Mouse (Mus musculus) G1E (cell line): ENCODE results near the gene Ak1. TPM values are rescaled to one million over a fixed set of nuclear protein-coding genes. Genes with fewer than 3 reads are reported as not detected.
A peak's percentile ranks its signal among the peaks of the same experiment; 100 is the strongest.

Experiments used
- ATAC-seq: 2 replicates; pipeline ENCODE4 v1.8.0; 2016; ENCODE audit warnings: mild to moderate bottlenecking; ENCODE audit not compliant: insufficient number of reproducible peaks, poor library complexity, low FRiP score, severe bottlenecking; ENCODE audit errors: extremely low read depth
- DNase-seq: peaks from one replicate; pipeline ENCODE4 v3.0.0; 2012; ENCODE audit warnings: low spot score
- H3K27me3 ChIP-seq: 2 replicates; pipeline ENCODE4 v1.6.1; 2012; ENCODE audit warnings: mild to moderate bottlenecking, low read length, inconsistent platforms; ENCODE audit not compliant: insufficient read depth
- H3K36me3 ChIP-seq: replicated peaks from 2 replicates; pipeline ENCODE3; 2012; ENCODE audit warnings: mild to moderate bottlenecking, inconsistent platforms
- H3K4me1 ChIP-seq: 2 replicates; pipeline ENCODE4 v1.6.1; 2012; ENCODE audit warnings: low read depth, low read length, inconsistent platforms, mixed read lengths; ENCODE audit not compliant: insufficient read depth
- H3K4me3 ChIP-seq: 2 replicates; pipeline ENCODE4 v1.5.1; 2012; ENCODE audit warnings: low read depth, mild to moderate bottlenecking, inconsistent platforms, low read length, moderate library complexity, mixed read lengths
- H3K9me3 ChIP-seq: replicated peaks from 2 replicates; pipeline ENCODE4 v1.6.1; 2012; ENCODE audit warnings: inconsistent platforms
- CTCF ChIP-seq: IDR thresholded peaks from 2 replicates; pipeline ENCODE4 v1.5.1; 2012; ENCODE audit warnings: low read depth, low read length, inconsistent platforms, mixed read lengths
- GATA1 ChIP-seq: IDR thresholded peaks from 2 replicates; pipeline ENCODE4 v1.6.1; 2012; ENCODE audit warnings: borderline replicate concordance, low read length, inconsistent platforms, mixed read lengths
- GATA2 ChIP-seq: IDR thresholded peaks from 2 replicates; pipeline ENCODE4 v1.6.1; 2012; ENCODE audit warnings: low read depth, low read length, inconsistent platforms, borderline replicate concordance
- POLR2AphosphoS5 ChIP-seq: IDR thresholded peaks from 2 replicates; pipeline ENCODE4 v1.6.1; 2012; ENCODE audit warnings: low read depth, low read length, inconsistent platforms; ENCODE audit not compliant: insufficient replicate concordance
- TAL1 ChIP-seq: conservative IDR thresholded peaks from 2 replicates; pipeline ENCODE4 v1.6.1; 2012; ENCODE audit warnings: low read depth, low read length, inconsistent platforms, mixed read lengths
- polyA plus RNA-seq: library from polyadenylated mRNA; stranded (reverse); fragments of >175 nt; gene quantifications from 2 replicates; pipeline ENCODE4 v1.2.3, GENCODE M21; 2012
- total RNA-seq, 2 experiments: library from RNA; stranded (forward) in 1 of 2; stranded (reverse) in 1 of 2; fragments of 200-1000 nt in 1 of 2; fragments of >200 nt in 1 of 2; fragmentation: Nextera tagmentation in 1 of 2; gene quantifications; 2 replicates each; pipeline ENCODE4 v1.2.3; 2014 to 2017

The Ak1 gene
- not detected in 2 replicates for total RNA-seq (2014; fragmentation: Nextera tagmentation)
- 0.44 and 0.58 TPM in 2 replicates for total RNA-seq (2017)
- 0.42 and 0.56 TPM in 2 replicates for polyA plus RNA-seq

DNA sequence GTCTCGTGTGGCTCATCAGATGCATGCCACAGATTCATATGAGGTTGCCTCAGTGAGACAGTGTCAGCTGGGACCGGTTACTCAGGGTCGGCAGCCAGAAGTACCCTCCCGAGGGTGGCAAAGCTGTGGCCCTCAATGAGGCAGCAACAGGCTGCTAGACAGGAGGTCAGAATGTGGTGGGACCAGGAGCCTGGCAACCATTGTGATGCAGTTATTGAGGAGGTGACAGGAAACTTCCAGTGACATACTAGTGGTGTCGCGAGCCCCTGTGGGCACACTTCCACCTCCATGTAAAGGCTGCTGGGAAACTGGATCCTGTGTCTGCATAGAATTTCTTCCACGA is at the start of gene Ak1:
Gene Ak1, plus strand, starts transcription at position 242 of the 343 bp plus-strand sequence.
- TF ChIP-seq POLR2AphosphoS5: no peak
- no peak for TF ChIP-seq TAL1
- Histone ChIP-seq H3K9me3 (peaks cover 3% of the 10 kb centered on the region), H3K4me3 (no peak within 1 kb of the TSS), H3K27me3 (peaks cover 17% of the 10 kb centered on the region), H3K4me1 (peaks cover 32% of the 10 kb centered on the region), H3K36me3 (peaks cover 63% of the 10 kb centered on the region)
- ATAC-seq (no peak), DNase-seq (no peak)

- Histone ChIP-seq H3K4me1 (peaks cover 36% of the 10 kb centered on the region), H3K9me3 (no peaks in the 10 kb centered on the region), H3K27me3 (peaks cover 8% of the 10 kb centered on the region; the same call in 1 of the 2 replicates), H3K36me3 (peaks cover 66% of the 10 kb centered on the region), H3K4me3 (peak overlapping the region; percentile 77; the same call in 1 of the 2 replicates)
- ATAC-seq: no peak
- no peak for DNase-seq
- TF ChIP-seq TAL1: no peak
- TF ChIP-seq GATA2: no peak
- TF ChIP-seq GATA1: no peak
- TF ChIP-seq CTCF: no peak
- no peak for TF ChIP-seq POLR2AphosphoS5
Observed at GRCm38 (mm10) chr2:32572196-32572595, 49.4 kb upstream of the Ak1 start.

GRCm38 (mm10) chr2:32574497-32574896 is 47.1 kb upstream of the Ak1 start, which contains the start of gene Pip5kl1:
Pip5kl1 (plus strand) TSS chr2:32574797.
- Histone ChIP-seq H3K27me3 (peaks cover 22% of the 10 kb centered on the region), H3K36me3 (peaks cover 46% of the 10 kb centered on the region), H3K4me3 (no peak within 1 kb of the TSS), H3K4me1 (peaks cover 29% of the 10 kb centered on the region), H3K9me3 (no peaks in the 10 kb centered on the region)
- no peak for ATAC-seq
- TF ChIP-seq TAL1 (no peak), GATA1 (no peak), GATA2 (no peak), CTCF (no peak), POLR2AphosphoS5 (no peak)
- DNase-seq: no peak

- TF ChIP-seq GATA1 (no peak), POLR2AphosphoS5 (no peak), TAL1 (no peak), CTCF (peak; percentile 74)
- Histone ChIP-seq H3K9me3 (no peaks in the 10 kb centered on the region), H3K27me3 (peaks cover 27% of the 10 kb centered on the region), H3K4me1 (peaks cover 29% of the 10 kb centered on the region), H3K36me3 (peaks cover 46% of the 10 kb centered on the region), H3K4me3 (no peak overlapping the region)
- DNase-seq (no peak), ATAC-seq (no peak)
Observed at GRCm38 (mm10) chr2:32574901-32575585, 46.5 kb upstream of the Ak1 start.

GRCm38 (mm10) chr2:32575586-32576160 is 45.9 kb upstream of the Ak1 start, which contains the start of gene 9430097D07Rik:
9430097D07Rik (minus strand) TSS chr2:32575684.
- Histone ChIP-seq H3K36me3 (peaks cover 46% of the 10 kb centered on the region), H3K27me3 (peaks cover 34% of the 10 kb centered on the region), H3K4me1 (peaks cover 23% of the 10 kb centered on the region), H3K9me3 (no peaks in the 10 kb centered on the region), H3K4me3 (no peak within 1 kb of the TSS)
- no peak for DNase-seq
- no peak for ATAC-seq
- TF ChIP-seq CTCF: no peak
- no peak for TF ChIP-seq TAL1
- no peak for TF ChIP-seq GATA2
- no peak for TF ChIP-seq GATA1
- TF ChIP-seq POLR2AphosphoS5: no peak

DNA sequence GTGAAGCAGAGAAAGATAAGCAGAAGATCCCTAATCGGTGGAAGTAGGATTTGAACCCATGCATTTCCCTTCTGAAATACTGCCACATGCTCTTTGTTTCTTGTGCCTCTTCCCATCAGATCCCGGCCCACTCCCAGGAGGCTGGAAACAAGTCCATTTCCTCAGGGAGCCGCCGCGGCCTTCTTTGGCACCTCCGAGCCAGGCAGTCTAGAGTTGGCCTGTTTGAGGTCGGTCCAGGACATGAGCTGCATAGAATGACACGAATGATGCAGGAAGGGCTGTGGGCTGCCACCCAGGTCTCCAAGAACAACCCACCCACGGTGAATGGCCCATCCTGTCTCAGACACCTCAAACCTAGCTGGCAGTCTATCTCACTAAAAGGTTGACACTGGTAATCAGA is 45.0 kb upstream of the Ak1 start:
- Histone ChIP-seq H3K36me3 (peaks cover 46% of the 10 kb centered on the region), H3K27me3 (peaks cover 42% of the 10 kb centered on the region), H3K9me3 (no peaks in the 10 kb centered on the region), H3K4me3 (no peak overlapping the region), H3K4me1 (peaks cover 26% of the 10 kb centered on the region)
- TF ChIP-seq TAL1 (no peak), POLR2AphosphoS5 (no peak), GATA1 (no peak), GATA2 (no peak), CTCF (no peak)
- DNase-seq: no peak
- ATAC-seq: no peak
